In the genomic region with DNA sequence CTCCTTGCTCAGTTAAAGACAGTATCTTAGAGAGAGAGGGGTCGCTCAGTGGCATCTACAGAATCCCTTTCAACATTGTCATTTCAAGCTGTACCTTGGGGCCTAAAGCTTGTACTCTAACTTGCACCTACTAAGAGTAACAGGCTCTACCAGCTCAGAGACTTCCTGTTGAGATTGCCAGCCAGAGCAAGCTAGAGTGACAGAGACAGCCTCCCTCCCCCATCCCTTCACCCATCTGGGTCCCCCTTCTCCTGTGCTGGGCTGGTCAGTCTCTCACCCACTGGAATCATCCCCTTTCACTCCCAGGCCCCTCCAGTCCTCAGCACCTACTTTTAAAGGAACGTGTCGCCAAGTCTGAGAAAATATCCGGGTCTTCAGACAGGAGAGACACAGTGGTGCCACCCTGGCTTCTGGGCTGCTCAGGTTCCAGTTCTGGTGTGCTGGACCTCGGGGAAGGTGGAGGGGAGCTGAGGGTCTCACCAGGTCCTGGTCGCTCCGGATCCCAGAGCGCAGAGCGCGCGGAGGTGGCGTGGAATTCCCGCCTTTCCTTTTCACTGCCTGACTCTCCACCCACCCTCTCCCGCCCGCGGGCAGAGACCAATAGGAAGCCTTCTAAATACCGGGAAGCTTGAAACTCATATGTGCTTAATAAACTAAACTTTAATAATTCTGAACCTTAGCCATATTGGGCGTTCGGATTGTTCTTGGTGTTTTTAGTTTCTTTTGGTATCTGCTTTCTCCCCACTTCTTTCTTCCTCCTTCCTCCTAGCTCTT, we compare ENCODE assay signal across 8 mouse cellular contexts. TPM values are rescaled to one million over a fixed set of nuclear protein-coding genes. Genes with fewer than 3 reads are reported as not detected.
DNase-seq lines count a peak whose midpoint lies in the region; ATAC-seq and TF ChIP-seq lines count a peak whose summit lies in the region.
"Not testable (repeated sequence)": the region's sequence is repeated elsewhere in the genome, so short reads cannot be mapped to it uniquely, and the experiment has no call there.

No protein-coding gene starts in this region.

- peaks cover 21% of the 10 kb centered on the region for H3K4me1 ChIP-seq in embryonic facial prominence, embryonic 13.5 days
- peaks cover 19% of the 10 kb centered on the region for H3K4me1 ChIP-seq in limb, embryonic 13.5 days
- H3K4me1 ChIP-seq in olfactory bulb, adult 2 months (ENCODE audit: control insufficient read depth, insufficient read depth, low read length), result not testable (repeated sequence)

- H3K9ac ChIP-seq in embryonic facial prominence, embryonic 13.5 days, result peak overlapping the region; percentile 69
- H3K9ac ChIP-seq in limb, embryonic 13.5 days, result peak overlapping the region; percentile 67

- TF ChIP-seq CTCF in olfactory bulb, adult 2 months (IDR thresholded peaks at IDR 0.05; ENCODE audit: insufficient read depth, low read depth, low read length), result not testable (repeated sequence)

- H3K27me3 ChIP-seq in embryonic facial prominence, embryonic 13.5 days; limb, embryonic 13.5 days: not testable (repeated sequence)

- H3K36me3 ChIP-seq in embryonic facial prominence, embryonic 13.5 days, result not testable (repeated sequence)
- peaks cover 11% of the 10 kb centered on the region for H3K36me3 ChIP-seq in limb, embryonic 13.5 days

- peak; percentile 67; the same call in 1 of the 2 replicates for ATAC-seq in embryonic facial prominence, embryonic 13.5 days (ENCODE audit: insufficient number of reproducible peaks, insufficient read depth, low FRiP score, low TSS enrichment, low read depth)
- peak; percentile 85 for ATAC-seq in inflammation-experienced regulatory T-cells, adult 6 months
- peak; percentile 79 for ATAC-seq in limb, embryonic 13.5 days (ENCODE audit: low FRiP score, low read depth)
- ATAC-seq in megakaryocyte, adult 5-6 weeks (ENCODE audit: poor library complexity, severe bottlenecking), result peak; percentile 67

- H3K27ac ChIP-seq in embryonic facial prominence, embryonic 13.5 days, result 0 out of 2 replicates have a peak overlapping the region, but pooled peaks have one; percentile 58
- H3K27ac ChIP-seq in limb, embryonic 13.5 days; olfactory bulb, adult 2 months (ENCODE audit: insufficient read depth, low read depth, low read length): not testable (repeated sequence)

- not testable (repeated sequence) for H3K9me3 ChIP-seq in embryonic facial prominence, embryonic 13.5 days; limb, embryonic 13.5 days

- not testable (repeated sequence) for TF ChIP-seq POLR2A in olfactory bulb, adult 2 months (IDR thresholded peaks at IDR 0.05; ENCODE audit: insufficient read depth, low read depth, low read length)

- peak; percentile 45 for DNase-seq in T-cell, adult 2 months (ENCODE audit: low spot score)
- DNase-seq in heart, adult 8-10 months (ENCODE audit: low spot score), result peak; percentile 32
- DNase-seq in urinary bladder, postnatal 14 days (ENCODE audit: low spot score), result peak; percentile 28

- peak overlapping the region; percentile 48 for H3K4me3 ChIP-seq in embryonic facial prominence, embryonic 13.5 days
- H3K4me3 ChIP-seq in limb, embryonic 13.5 days, result peak overlapping the region; percentile 53
- peak overlapping the region; percentile 38 for H3K4me3 ChIP-seq in olfactory bulb, adult 2 months (ENCODE audit: insufficient read depth, low read depth, low read length)

- H3K4me2 ChIP-seq in embryonic facial prominence, embryonic 13.5 days, result peak overlapping the region; percentile 72
- peak overlapping the region; percentile 87 for H3K4me2 ChIP-seq in limb, embryonic 13.5 days (replicated peaks)

- 9% methylated on average over 19 of the region's 19 CpGs for WGBS in embryonic facial prominence, embryonic 13.5 days
- WGBS in limb, embryonic 13.5 days, result 16% methylated on average over 19 of the region's 19 CpGs
- WGBS in olfactory bulb, adult 2 months, result 14% methylated on average over 19 of the region's 19 CpGs

RNA-seq across cellular contexts. Expression of a gene that starts 0.8 kb away (rescaled TPM):
- 17.4 TPM in 2 replicates for polyA plus RNA-seq in embryonic facial prominence, embryonic 13.5 days (2015; fragmentation: Nextera tagmentation; extraction: Ambion mirVana)
- under 1 TPM; 0.56 to 0.72 (median 0.62) TPM for total RNA-seq in heart, adult 8-10 months (2022)
- polyA plus RNA-seq in inflammation-experienced regulatory T-cells, adult 6 months (2017; shearing (Covaris generic)), result 10 to 100 TPM; 23.0 to 30.8 (median 23.2) TPM
- 14.4 and 17.1 TPM in 2 replicates for polyA plus RNA-seq in limb, embryonic 13.5 days (2015; fragmentation: Nextera tagmentation; extraction: Ambion mirVana)
- 39.4 and 40.0 TPM in 2 replicates for total RNA-seq in megakaryocyte, adult 5-6 weeks (2015)
- 39.5 and 40.9 TPM in 2 replicates for total RNA-seq in megakaryocyte, adult 5-6 weeks (2017)
- polyA plus RNA-seq in olfactory bulb, adult 2 months (2012; ENCODE audit: insufficient read depth, insufficient read length, low replicate concordance, missing spikeins), result not detected in 2 replicates

RNA-seq across cellular contexts. Expression of a gene that starts 29.8 kb away (rescaled TPM):
- polyA plus RNA-seq in embryonic facial prominence, embryonic 13.5 days (2015; fragmentation: Nextera tagmentation; extraction: Ambion mirVana), result 0.62 and 0.74 TPM in 2 replicates
- under 1 TPM; 0.43 to 0.76 (median 0.67) TPM for total RNA-seq in heart, adult 8-10 months (2022)
- polyA plus RNA-seq in inflammation-experienced regulatory T-cells, adult 6 months (2017; shearing (Covaris generic)), result 10 to 100 TPM; 52.4 to 79.0 (median 67.6) TPM
- 0.36 and 0.39 TPM in 2 replicates for polyA plus RNA-seq in limb, embryonic 13.5 days (2015; fragmentation: Nextera tagmentation; extraction: Ambion mirVana)
- total RNA-seq in megakaryocyte, adult 5-6 weeks (2015), result 59.7 and 60.5 TPM in 2 replicates
- total RNA-seq in megakaryocyte, adult 5-6 weeks (2017), result 68.3 and 68.6 TPM in 2 replicates
- polyA plus RNA-seq in olfactory bulb, adult 2 months (2012; ENCODE audit: insufficient read depth, insufficient read length, low replicate concordance, missing spikeins), result not detected in 2 replicates

RNA-seq across cellular contexts. Expression of a gene that starts 39.6 kb away (rescaled TPM):
- polyA plus RNA-seq in embryonic facial prominence, embryonic 13.5 days (2015; fragmentation: Nextera tagmentation; extraction: Ambion mirVana), result 0.94 and 1.8 TPM in 2 replicates
- 10 to 100 TPM; 43.9 to 65.9 (median 55.1) TPM for total RNA-seq in heart, adult 8-10 months (2022)
- 10 to 100 TPM; 18.0 to 28.9 (median 27.4) TPM for polyA plus RNA-seq in inflammation-experienced regulatory T-cells, adult 6 months (2017; shearing (Covaris generic))
- 1.0 and 1.3 TPM in 2 replicates for polyA plus RNA-seq in limb, embryonic 13.5 days (2015; fragmentation: Nextera tagmentation; extraction: Ambion mirVana)
- total RNA-seq in megakaryocyte, adult 5-6 weeks (2015), result 60.7 and 62.4 TPM in 2 replicates
- total RNA-seq in megakaryocyte, adult 5-6 weeks (2017), result 112 and 116 TPM in 2 replicates
- polyA plus RNA-seq in olfactory bulb, adult 2 months (2012; ENCODE audit: insufficient read depth, insufficient read length, low replicate concordance, missing spikeins), result not detected in 2 replicates
